Mouse (Mus musculus): ENCODE data around the gene Plpp6.
"Not testable (repeated sequence)": the region's sequence is repeated elsewhere in the genome, so short reads cannot be mapped to it uniquely, and the experiment has no call there.

Plpp6 gene

GRCm38 (mm10) chr19:28990194-28990589, 26.4 kb downstream of the Plpp6 start, which contains the start of gene Cdc37l1:
Cdc37l1 (plus strand) TSS chr19:28990352.
- DNase-seq, result peak; percentile 100

- no peak for DNase-seq
Measured at GRCm38 (mm10) chr19:28990590-28991221, 27.0 kb downstream of the Plpp6 start.

- DNase-seq, result no peak
Measured at GRCm38 (mm10) chr19:28991391-28991790, 27.6 kb downstream of the Plpp6 start.

GRCm38 (mm10) chr19:28994870-28995269, 31.1 kb downstream of the Plpp6 start:
- DNase-seq, result no peak

GRCm38 (mm10) chr19:28995366-28995765, 31.6 kb downstream of the Plpp6 start:
- no peak for DNase-seq

- DNase-seq, result no peak
Measured at GRCm38 (mm10) chr19:28997976-28998630, 34.4 kb downstream of the Plpp6 start.

GRCm38 (mm10) chr19:29000321-29000720, 36.6 kb downstream of the Plpp6 start:
- not testable (repeated sequence) for DNase-seq

- DNase-seq, result no peak
Measured at GRCm38 (mm10) chr19:29008069-29008706, 44.4 kb downstream of the Plpp6 start.

- no peak for DNase-seq
Measured at GRCm38 (mm10) chr19:29009046-29009445, 45.3 kb downstream of the Plpp6 start.

- DNase-seq, result no peak
Measured at GRCm38 (mm10) chr19:29011355-29011990, 47.7 kb downstream of the Plpp6 start.

- peak; percentile 33 to 40 for DNase-seq
Measured at GRCm38 (mm10) chr19:29014466-29015055, 50.8 kb downstream of the Plpp6 start.

- no peak for DNase-seq
Measured at GRCm38 (mm10) chr19:29015410-29016203, 51.9 kb downstream of the Plpp6 start.

GRCm38 (mm10) chr19:29016204-29016765, 52.5 kb downstream of the Plpp6 start:
- DNase-seq, result no peak
